Mouse (Mus musculus) thymus, postnatal 10 days (tissue): ENCODE results near the gene Zer1.
"Not testable (repeated sequence)": the region's sequence is repeated elsewhere in the genome, so short reads cannot be mapped to it uniquely, and the experiment has no call there.

Experiments used
- DNase-seq, 2 experiments: peaks; one replicate each; pipeline ENCODE4 v3.0.0; 2021; ENCODE audit warnings: low spot score in 2 of 2

Gene Zer1

GRCm38 (mm10) chr2:30124472-30125274 lies at the start of gene Zer1:
Zer1 (minus strand) TSS chr2:30124585.
- peak; percentile 89 to 90 for DNase-seq

- no peak for DNase-seq
Measured at GRCm38 (mm10) chr2:30173541-30174240, 49.3 kb upstream of the Zer1 start.

GRCm38 (mm10) chr2:30171997-30172382 lies 47.6 kb upstream of the Zer1 start:
- DNase-seq = no peak

GRCm38 (mm10) chr2:30171371-30171996 lies 47.1 kb upstream of the Zer1 start, which contains the start of gene Endog:
Endog (plus strand) TSS chr2:30171493.
- peak; percentile 67 to 76 for DNase-seq

- no peak for DNase-seq
Measured at GRCm38 (mm10) chr2:30166677-30167076, 42.3 kb upstream of the Zer1 start.

GRCm38 (mm10) chr2:30164340-30164932 lies 40.1 kb upstream of the Zer1 start:
- no peak for DNase-seq

GRCm38 (mm10) chr2:30161809-30162208 lies 37.4 kb upstream of the Zer1 start:
- DNase-seq = peak in 1 of 2 experiments; percentile 55

GRCm38 (mm10) chr2:30159871-30160270 lies 35.5 kb upstream of the Zer1 start:
- DNase-seq = not testable (repeated sequence)

- no peak for DNase-seq
Measured at GRCm38 (mm10) chr2:30152616-30153015, 28.2 kb upstream of the Zer1 start.

- DNase-seq = no peak
Measured at GRCm38 (mm10) chr2:30151840-30152239, 27.5 kb upstream of the Zer1 start.

GRCm38 (mm10) chr2:30147466-30147865 lies 23.1 kb upstream of the Zer1 start:
- DNase-seq = no peak

GRCm38 (mm10) chr2:30144436-30144835 lies 20.1 kb upstream of the Zer1 start:
- DNase-seq = no peak

- not testable (repeated sequence) for DNase-seq
Measured at GRCm38 (mm10) chr2:30140021-30140420, 15.6 kb upstream of the Zer1 start.

GRCm38 (mm10) chr2:30136458-30136857 lies 12.1 kb upstream of the Zer1 start:
- DNase-seq = no peak

- no peak for DNase-seq
Measured at GRCm38 (mm10) chr2:30134928-30135620, 10.7 kb upstream of the Zer1 start.

- no peak for DNase-seq
Measured at GRCm38 (mm10) chr2:30134378-30134711, 10.0 kb upstream of the Zer1 start.

GRCm38 (mm10) chr2:30133613-30134377 lies 9.4 kb upstream of the Zer1 start, which contains the start of gene Tbc1d13:
Tbc1d13 (plus strand) TSS chr2:30133746.
- peak; percentile 98 to 99 for DNase-seq

GRCm38 (mm10) chr2:30132801-30133612 lies 8.6 kb upstream of the Zer1 start:
- no peak for DNase-seq

- DNase-seq = not testable (repeated sequence)
Measured at GRCm38 (mm10) chr2:30131240-30131639, 6.9 kb upstream of the Zer1 start.

- no peak for DNase-seq
Measured at GRCm38 (mm10) chr2:30130156-30130555, 5.8 kb upstream of the Zer1 start.
